Mouse (Mus musculus) layer of hippocampus, postnatal 14 days (tissue): ENCODE measurements at regions not wholly inside any gene's neighbourhood (a gene's known extent, or its start where the extent isn't known, plus 50 kb on each side); places are given as distances from the start of the nearest gene placed in this dataset.

Experiments used
- DNase-seq, 2 experiments: peaks; one replicate each; pipeline ENCODE4 v3.0.0; 2021 to 2022; ENCODE audit warnings: low spot score in 2 of 2, mixed read lengths in 1 of 2

DNA sequence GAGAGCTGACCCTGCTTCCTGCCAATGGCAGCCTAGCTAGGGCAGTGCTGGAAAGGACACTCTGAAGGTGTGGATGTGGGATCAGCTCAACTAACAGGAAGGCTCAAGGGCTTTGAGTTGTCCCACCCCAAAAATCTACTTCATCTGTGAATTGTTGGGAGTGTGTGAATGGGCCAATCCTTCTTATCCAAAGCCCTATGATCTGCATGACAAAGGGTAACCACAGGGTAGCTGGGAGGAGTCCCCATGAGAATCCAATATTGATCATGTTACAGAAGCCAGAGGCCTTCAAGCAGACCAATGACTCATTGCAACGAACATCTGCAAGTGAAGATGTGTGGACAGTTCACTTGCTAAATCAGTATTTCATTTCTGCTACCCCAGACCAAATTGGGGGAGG, 51.1 kb upstream of the Adra1b start:
- no peak for DNase-seq

DNA sequence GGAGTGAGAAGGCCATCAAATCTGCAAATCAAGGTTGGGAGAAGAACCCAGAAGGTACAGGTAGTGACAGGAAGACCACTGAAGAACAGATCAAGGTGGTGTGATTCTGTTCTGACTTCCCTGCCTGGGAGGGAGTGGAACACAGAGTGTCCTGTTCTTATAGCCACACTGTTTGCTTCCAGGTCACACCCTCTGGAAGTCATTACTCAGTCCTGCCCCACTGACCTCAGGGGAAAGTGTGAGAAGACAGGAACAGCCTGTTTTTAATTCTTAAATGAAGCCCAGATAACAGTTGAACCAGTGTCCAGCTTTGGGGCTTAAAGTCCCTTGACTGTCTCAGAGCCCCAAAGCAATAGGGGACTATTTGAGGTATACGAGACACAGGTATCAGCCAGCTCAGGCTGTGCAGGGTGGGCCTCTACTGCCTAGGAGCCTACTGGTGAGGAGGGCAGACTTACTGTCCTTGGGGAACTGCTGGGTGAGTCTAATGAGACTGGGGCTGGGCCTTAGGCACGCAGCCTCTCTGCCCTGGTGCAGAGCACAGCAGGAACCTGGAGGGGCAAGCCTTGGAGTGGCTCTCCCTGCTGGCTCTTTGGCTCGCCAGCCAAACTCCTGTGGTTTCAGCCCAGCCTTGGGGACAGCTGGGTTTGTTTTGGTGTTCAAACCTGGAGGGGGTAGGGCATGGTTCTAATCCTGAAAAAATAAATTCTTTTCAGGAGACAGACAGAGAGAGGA, 57.4 kb upstream of the Adra1b start:
- DNase-seq, result no peak

DNA sequence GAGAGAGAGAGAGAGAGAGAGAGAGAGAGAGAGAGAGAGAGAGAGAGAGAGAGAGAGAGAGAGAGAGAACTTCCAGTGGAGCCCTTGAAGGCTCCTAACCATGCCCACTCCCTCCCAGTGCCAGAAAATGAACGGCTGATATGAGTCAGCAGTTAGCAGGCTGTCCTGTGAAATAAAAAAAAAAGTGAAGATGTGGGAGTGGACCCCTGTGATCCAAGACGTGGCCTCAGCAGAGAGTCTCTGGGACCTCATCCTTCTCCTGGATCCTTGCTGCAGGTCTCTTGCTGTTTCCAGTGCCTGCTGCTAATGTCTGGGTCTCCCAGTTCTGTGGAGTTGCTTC, 57.9 kb upstream of the Adra1b start:
- no peak for DNase-seq

DNA sequence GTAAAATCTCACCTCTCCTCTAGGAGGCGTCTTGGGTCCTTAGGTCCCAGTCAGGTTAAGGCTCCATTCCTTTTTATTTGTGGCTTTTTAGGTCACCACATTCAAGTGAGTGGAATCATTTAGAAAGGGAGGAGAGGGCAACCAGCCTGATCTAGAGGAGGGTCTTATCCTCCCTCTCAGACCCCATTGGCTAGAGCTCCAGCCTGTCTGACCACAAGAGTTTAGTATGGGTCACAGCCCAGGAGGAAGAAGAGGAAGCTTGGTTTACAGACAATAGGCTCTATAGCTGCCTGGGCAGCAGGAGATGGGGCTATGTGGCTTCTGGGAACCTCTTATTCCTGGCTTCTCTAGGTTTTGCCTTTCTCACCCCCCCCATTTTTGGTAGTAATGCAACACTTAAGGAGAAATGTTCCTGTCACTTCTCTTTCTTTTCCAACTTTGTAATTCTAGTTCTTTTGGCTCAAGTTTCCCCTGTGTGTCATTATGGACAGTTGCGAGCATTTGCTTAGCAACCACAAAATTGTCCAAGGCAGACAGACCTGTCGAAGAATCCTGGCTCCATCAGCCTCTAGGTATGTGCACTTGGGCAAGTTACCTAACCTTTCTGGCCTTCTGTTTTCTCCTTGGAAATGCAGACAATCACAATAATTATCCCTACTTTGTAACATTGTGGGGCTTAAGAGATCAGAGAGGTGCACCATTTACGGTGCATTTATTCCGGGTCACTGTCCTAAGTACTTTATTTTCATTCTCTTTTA, 59.5 kb upstream of the Adra1b start:
- DNase-seq, result no peak

DNA sequence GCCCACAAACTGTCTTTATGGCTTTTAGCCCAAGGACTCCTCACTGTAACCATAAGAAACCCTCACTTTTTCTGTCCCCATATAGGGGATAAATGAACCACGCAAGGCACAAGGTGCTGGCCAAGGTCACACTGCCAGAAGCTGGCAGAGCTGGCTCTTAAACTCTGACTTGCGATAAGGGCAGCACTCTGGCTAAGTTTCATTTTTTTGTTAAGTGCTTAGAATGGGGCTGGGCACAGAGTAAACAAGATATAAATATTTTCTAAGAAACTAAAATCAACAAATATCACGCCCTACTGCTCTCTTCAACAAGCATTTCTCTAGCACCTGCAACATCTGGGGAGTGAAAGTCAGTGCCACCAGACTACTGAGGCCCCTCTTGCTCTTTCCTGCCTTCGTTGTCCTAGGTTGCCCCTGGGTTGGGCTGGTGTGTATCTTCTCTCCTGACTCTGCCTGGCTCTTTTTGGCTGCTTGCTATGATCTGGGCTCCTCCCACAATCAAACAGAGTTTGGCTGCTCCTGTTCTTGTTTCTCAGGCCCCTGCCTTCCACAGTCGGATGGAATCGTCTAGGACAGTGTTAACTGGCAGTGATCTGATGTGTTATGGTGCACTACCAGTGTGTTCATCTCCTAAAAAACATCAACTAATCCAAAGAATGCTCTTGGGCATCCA, 60.5 kb upstream of the Adra1b start:
- DNase-seq, result no peak

DNA sequence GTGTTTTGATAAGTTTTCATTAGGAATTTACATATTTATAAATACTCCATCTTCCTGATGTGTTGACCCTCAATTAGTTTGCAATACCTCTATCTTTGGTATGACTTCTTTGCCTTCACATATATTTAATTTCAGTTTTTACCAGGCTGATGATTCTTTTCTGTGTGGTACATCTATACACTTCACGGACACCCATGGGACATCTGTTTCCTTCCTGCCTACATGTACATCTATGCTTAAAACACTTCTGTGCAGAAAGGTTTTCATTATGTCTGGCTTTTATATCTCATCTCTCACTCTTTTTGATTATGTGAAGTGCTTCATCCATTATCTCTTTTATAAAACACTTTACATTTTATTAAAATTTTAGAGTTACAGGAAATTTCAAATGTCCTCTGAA, 66.8 kb upstream of the Adra1b start:
- DNase-seq, result no peak

DNA sequence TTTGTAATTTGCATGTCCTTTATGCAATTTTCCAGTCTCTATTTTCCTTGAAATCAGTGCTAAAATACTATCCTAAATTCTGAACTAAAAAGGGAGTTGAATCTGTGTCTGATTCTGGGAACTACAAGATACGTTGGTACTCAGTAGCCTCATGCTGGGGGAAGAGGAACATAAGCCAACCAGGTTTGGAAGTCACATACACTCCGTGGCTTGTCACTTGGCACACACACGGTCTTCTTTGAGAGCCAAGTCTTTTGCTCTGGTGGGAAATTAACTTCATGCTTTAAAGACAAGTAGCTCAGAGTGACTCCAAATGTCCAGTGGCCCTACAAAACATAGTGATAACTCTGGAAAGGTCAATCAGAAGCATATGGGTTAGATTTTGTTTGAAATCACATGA, 70.9 kb upstream of the Adra1b start:
- no peak for DNase-seq

DNA sequence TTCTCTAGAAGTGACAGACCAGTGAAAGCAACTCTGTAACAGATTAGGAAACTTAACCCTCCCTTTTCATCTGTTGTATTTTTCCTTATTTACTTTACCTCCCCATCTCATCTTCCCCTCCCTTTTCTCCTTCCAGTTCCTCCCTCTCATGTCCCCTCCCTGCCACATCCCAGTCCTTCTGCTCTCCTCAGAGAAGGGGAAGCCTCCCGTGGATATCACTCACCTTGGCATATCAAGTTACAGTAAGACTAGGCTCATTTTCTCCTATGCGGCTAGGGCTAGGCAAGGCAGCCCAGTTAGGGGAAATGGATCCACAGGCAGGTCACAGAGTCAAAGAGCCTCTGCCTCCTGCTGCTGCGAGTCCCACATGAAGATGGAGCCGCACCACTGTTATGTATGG, 75.0 kb upstream of the Adra1b start:
- DNase-seq, result no peak

DNA sequence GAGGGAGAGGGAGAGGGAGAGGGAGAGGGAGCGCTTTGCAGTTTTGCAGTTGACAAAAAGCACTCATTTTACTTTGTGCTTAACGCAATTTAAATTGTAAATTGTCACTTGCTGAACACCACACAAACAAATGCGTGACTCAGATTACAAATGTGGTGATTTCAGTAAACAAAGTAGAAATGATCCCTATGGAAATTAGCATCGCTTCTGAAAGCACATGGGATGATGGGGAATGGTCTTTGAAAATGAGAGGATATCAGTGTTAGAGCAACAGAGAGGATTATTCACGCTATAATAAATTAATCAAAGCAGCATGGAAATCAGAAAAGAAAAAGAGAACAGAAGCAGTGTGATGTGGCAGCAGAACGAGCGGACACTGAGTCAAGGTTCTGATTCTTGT, 78.4 kb upstream of the Adra1b start:
- no peak for DNase-seq

DNA sequence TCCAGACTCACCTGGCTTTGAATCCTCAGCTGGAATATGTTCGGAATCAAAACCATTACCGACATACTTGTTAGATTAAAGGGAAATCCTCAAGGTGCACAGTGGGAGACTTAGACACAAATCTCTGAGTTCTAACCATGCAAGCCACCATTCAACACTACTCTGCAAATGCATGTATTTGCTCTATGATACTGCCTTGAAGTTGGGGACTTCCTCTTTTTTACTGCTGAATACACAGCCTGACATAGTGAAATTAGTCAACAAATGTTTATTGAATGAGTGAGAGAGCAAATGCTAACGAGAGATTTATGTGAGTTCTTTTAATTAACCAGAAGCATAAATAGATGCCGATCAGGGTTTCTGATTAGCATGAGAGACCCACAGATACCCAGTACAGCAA, 79.4 kb upstream of the Adra1b start:
- no peak for DNase-seq

DNA sequence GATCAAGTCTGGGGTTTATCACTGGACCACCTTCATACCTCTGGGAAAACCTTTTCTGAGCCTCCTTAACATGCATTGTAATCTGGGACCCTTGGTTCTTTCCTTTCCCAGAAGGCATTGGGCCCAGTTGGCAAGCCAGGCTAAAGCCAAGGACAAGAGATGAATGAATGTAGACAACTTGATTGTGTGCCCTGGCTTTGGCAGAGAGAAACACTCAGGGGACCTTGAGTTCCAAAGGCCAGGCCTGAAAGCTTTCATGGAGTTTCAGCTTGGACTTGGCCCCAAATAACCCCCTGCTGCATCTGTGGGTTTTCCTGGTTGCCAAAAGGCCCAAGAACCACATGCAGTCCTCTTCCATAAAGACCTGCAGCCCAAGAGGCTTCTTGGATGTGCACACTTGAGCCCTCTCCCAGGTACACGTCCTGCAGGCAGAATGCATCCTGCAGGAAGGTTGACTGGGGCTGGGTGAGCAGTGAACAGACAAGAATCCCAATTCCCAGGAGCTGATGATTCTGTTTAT, 89.0 kb upstream of the Adra1b start:
- DNase-seq, result peak in 1 of 2 experiments; percentile 15

DNA sequence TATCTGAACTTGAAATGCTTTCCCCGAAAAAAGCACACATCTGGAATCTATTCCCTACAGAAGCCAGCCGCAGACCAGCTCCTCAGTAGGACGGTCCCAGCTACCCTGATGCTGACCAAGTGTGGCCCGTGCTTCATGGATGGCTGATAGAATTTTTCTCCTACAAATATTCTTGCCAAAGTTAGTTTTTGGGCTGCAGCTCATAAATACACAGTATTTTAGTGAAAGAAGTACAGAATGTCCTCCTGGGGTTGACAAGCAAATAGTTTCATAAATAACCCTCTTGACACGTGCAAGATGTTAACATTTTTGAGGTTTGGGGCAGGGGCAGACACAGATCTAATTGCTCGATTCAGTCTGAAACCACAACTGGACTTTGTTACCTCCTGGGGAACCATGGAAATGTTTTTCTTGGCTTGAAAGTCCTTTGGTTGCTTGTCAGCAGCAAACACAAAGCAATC, 91.0 kb upstream of the Adra1b start:
- no peak for DNase-seq

DNA sequence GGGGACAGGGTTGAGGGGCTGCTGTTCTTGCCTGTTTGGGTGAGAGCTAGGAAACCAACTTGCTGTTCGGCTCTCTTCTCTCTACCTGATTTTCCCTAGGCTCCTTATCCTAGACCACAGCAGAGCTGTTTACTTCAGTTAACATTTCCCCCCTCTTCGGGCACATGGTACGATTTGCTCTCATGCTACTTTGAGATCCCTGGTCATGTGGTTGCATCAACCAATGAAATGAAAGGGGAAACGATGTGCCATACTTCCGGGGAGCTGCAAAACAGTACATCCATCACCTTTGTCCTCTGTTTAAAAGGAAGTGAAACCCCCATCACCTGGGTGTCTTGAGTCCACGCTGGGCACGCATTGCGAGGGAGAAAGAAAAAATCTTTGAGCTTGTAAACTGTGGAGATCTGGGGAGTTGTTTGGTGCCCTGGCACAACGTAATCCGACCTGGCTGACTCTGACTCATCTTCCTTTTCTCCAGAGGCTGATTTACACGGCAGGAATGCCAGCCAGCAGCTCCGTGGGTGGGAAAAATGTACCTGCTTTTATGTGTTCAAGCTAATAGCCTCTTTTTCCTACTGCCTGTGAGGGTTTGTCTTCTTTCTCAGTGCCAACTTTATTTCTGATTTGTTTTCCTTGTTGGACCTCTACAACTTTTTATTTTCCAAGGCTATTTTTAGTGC, 97.2 kb upstream of the Adra1b start:
- no peak for DNase-seq

DNA sequence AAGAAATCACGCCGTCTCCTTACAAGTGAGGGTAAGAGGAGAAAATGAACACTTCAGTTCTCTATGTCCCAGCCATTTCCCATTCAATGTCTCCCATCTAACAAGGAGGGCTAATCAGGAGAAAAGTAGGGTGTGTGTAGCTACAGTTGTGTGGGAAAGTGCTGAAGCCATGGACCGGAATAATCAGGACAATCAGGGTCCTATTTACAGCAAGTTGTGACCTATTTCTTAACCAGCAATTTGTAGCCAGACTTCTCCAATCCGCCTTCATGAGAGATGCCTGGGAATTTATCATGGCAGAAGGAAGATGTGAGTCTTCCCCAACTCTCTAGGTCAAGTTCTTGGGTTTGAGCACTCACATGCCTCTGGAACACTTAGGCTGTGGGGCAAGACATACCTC, 99.0 kb upstream of the Adra1b start:
- no peak for DNase-seq

DNA sequence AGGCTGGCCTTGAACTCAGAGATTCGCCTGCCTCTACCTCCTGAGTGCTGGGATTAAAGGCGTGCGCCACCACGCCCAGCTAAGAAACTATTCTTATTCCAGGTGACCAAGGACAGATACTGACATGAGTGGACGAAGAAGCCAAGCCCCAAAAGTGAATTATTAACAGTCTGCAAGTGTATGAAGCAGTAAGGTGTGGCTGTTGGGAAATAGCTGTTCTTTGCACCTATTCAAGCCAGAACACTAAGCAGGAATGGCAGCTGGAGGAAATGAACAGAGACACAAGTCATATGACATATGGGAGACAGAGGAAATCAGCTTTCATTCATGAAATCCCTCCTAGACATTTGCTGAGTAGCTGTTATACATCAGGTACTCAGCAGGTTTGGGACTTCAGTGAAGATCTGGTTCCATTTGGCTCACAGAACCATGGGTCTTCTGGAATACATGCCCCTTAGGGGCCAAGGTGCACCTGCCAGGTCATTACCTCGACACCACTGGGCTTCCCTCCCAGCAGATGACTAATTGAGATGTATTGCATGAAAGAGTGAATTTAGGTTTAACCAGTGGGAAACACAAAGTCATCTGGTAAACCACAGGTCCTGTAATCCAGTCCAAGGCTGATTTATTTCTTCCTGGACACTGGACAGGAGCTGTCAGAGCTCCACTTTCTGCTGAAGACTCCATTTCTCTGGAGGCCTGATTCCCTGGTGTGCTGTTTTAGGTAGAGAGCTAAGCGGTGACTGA, 101.0 kb upstream of the Adra1b start:
- DNase-seq, result no peak

DNA sequence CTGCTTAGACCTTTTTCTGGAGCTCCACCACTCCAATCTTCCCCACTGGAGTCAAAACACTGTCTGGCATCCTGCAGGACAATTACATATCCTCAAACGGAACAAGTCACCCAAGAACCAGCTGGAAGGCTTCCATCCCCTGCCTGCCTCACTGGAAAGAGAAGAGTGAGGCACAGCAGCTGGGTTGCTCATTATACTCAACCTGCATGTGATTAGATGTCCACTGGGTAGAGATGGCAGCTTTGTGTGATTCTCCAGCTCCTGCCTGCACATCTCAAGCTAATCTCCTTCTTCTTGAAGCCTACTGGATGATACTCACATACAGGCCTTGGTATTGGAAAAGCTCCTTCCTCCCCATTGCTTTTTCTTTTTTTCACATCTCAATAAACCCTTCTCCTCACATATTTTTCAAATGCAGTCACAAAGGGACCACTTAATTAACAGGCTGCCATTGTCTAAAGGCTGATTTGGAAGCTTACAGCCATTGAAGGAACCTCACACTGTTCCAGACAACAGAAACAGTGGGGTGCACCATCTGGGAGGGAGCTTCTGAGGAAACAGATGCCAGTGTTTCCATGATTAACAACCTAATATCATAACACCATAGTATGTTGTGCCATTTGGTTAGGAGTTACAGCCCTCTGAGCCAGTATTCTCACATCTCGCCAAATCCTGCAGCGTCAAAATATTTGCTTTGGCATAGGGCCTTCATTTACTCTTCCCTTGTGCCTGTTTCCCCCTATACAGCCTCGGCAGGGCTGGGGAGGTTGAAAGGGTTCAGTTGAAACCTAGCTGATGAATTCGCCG, 101.9 kb upstream of the Adra1b start:
- peak; percentile 33 to 80 for DNase-seq

DNA sequence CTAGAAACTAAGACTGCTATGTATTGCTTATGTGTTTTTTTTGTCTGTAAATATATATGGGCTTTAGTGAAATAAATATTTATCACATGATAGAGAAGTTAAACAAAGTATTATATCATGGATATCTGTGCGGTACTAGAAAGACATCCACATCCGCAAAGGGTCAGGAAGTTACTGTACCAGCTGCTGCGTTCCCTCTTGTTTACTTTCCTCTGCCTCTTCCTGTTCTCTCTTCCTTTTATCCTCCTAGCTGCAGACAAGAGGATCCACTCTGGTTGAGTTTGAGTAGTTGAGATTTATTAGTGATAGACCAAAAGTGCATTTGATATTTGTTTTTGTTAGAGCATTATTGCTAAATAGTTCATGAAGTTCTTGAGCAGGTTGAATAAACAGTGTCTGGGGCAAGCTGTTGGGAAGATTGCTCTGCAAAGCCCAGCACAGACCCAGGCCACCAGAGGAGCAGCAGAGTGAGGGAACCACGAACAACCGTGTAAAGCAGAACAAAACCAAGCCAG, 106.6 kb upstream of the Adra1b start:
- no peak for DNase-seq

DNA sequence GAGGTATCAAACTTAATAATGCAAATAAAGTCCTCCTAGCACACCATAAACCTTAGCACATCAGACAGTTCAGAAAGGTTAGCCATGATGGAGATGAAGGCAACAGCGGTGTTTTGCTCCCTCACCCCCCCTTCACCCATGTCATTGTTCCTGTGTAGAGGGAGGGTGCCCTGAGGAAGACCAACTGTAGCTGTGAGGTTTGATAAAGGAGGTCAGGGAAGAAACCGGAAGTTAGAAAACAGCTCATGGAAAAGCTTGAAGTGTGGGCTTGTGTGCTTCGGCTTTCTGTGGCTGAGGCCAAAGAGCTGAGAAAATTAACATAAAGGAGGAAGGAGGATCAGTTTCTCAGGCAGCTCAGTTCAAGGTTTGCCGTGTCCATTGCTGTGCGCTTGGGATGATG, 111.3 kb upstream of the Adra1b start:
- no peak for DNase-seq

DNA sequence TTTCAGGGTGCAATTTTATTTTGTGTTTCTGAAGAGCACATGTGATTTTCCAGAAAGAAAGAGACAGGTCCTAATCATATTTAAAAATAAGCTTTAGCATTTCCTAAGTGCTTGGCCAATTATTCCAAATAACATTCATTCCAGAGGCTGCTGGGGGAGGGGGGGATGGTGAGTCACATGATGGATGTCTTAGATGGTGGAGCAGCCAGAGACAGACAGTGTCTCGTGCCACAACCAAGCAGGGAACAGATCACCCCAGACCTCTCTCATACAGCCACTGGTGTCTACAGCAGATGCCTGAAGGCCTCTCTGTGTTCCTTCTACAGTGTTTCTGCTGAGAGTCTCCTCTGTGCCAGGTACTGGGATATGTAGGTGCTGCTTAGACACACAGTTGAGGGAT, 112.8 kb upstream of the Adra1b start:
- no peak for DNase-seq

DNA sequence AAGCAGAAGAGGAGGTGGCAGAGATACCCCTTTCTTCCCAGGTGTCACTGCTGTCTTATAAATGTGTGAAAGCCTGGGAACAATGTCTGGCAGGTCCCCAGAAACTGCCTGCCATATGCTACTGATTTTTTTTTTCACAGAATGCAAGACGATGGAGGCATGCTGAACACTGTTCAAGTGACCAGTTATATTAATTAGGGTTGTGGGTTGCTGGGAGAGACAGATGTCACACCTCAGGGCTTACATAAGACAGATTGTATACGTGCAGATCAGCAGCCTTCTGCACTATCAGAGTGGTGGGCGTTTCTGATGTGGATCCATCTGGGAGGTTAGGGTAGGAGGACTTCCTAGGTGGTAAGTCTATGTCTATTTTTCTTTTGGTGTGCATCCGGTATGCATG, 120.6 kb upstream of the Adra1b start:
- DNase-seq, result no peak
